Mouse (Mus musculus): ENCODE data around the gene Mien1. TPM values are rescaled to one million over a fixed set of nuclear protein-coding genes. Genes with fewer than 3 reads are reported as not detected.

The Mien1 gene
- total RNA-seq (2023): 46.7 to 54.3 TPM (median 50.1 TPM) in 4 replicates

GRCm38 (mm10) chr11:98438331-98439158 lies at the start of gene Mien1:
Gene Mien1 (minus strand): TSS chr11:98438991.

GRCm38 (mm10) chr11:98446213-98446561 lies 7.4 kb upstream of the Mien1 start, which contains the start of gene Grb7:
Gene Grb7 (plus strand): TSS chr11:98446394.

GRCm38 (mm10) chr11:98412273-98412796 lies 26.5 kb downstream of the Mien1 start, which contains the start of gene Erbb2:
Gene Erbb2 (plus strand): TSS chr11:98412470.

GRCm38 (mm10) chr11:98400161-98400726 lies 38.5 kb downstream of the Mien1 start, which contains the start of gene Pgap3:
Gene Pgap3 (minus strand): TSS chr11:98400490.

Other genes starting within 250 kb of the Mien1 start
- gene Med1, start 245.7 kb downstream of the Mien1 start, total RNA-seq (2023): 73.7 to 86.8 TPM (median 82.7 TPM) in 4 replicates
- gene Cdk12, start 235.9 kb downstream of the Mien1 start, total RNA-seq (2023): 110 to 118 TPM (median 114 TPM) in 4 replicates
- 0.22 to 0.60 TPM (median 0.55 TPM) in 3 of 4 replicates, not detected in the other for gene Neurod2, start 109.3 kb downstream of the Mien1 start, total RNA-seq (2023)
- gene Ppp1r1b, start 90.6 kb downstream of the Mien1 start, total RNA-seq (2023): not detected in 4 replicates
- gene Stard3, start 80.6 kb downstream of the Mien1 start, total RNA-seq (2023): 35.4 to 41.5 TPM (median 37.8 TPM) in 4 replicates
- not detected in 4 replicates for gene Tcap, start 55.2 kb downstream of the Mien1 start, total RNA-seq (2023)
- gene Pnmt, start 52.5 kb downstream of the Mien1 start, total RNA-seq (2023): not detected in 4 replicates
- gene Pgap3, start 38.5 kb downstream of the Mien1 start, total RNA-seq (2023): 6.0 to 10.0 TPM (median 8.3 TPM) in 4 replicates
- 0.17 to 0.64 TPM in 2 of 4 replicates, not detected in the others for gene Erbb2, start 26.5 kb downstream of the Mien1 start, total RNA-seq (2023)
- 0.91 to 1.2 TPM (median 0.96 TPM) in 4 replicates for gene Grb7, start 7.4 kb upstream of the Mien1 start, total RNA-seq (2023)
- 582 to 682 TPM (median 633 TPM) in 4 replicates for gene Ikzf3, start 107.0 kb upstream of the Mien1 start, total RNA-seq (2023)
- gene Zpbp2, start 112.1 kb upstream of the Mien1 start, total RNA-seq (2023): 4.6 to 9.1 TPM (median 5.9 TPM) in 4 replicates
- gene Ormdl3, start 148.4 kb upstream of the Mien1 start, total RNA-seq (2023): 16.0 to 19.1 TPM (median 17.6 TPM) in 4 replicates
- not detected in 4 replicates for gene Lrrc3c, start 159.3 kb upstream of the Mien1 start, total RNA-seq (2023)
- gene Gm12355, start 186.7 kb upstream of the Mien1 start, total RNA-seq (2023): 29.4 to 36.1 TPM (median 32.5 TPM) in 4 replicates
- 0.37 TPM in 1 of 4 replicates, not detected in the others for gene Gsdma3, start 187.4 kb upstream of the Mien1 start, total RNA-seq (2023)
- not detected in 4 replicates for gene Gsdma2, start 207.8 kb upstream of the Mien1 start, total RNA-seq (2023)
- gene Gsdma, start 225.4 kb upstream of the Mien1 start, total RNA-seq (2023): not detected in 4 replicates
- 70.0 to 78.6 TPM (median 73.2 TPM) in 4 replicates for gene Psmd3, start 243.6 kb upstream of the Mien1 start, total RNA-seq (2023)

Measured in B cell, adult 62 days (primary cell).